Mouse (Mus musculus) hindbrain, embryonic 16.5 days (tissue): Measurements from ENCODE around the gene Rpl13. TPM values are rescaled to one million over a fixed set of nuclear protein-coding genes. Genes with fewer than 3 reads are reported as not detected.

Experiments used
- microRNA-seq: library from miRNA; unstranded; fragments of <30 nt; microRNA quantifications from one replicate; pipeline ENCODE4, GENCODE M21; 2017
- polyA plus RNA-seq: library from polyadenylated mRNA; unstranded; fragments of >200 nt; fragmentation: Nextera tagmentation; extraction: Ambion mirVana; gene quantifications from 2 replicates; pipeline ENCODE4 v1.2.1, GENCODE M21; 2015

Rpl13 gene
- polyA plus RNA-seq, 1 experiment from 2014 or later = 588 TPM

Small RNA genes lying within 50 kb of the gene (microRNA-seq; reads per million reads assigned to microRNA genes)
- gene Mir7079 (not detected), gene Mir7080 (not detected)

Other genes starting within 250 kb of the Rpl13 start
- gene Ankrd11, start 60.1 kb upstream of the Rpl13 start, polyA plus RNA-seq = 22.9 and 23.5 TPM in 2 replicates
- gene Spg7, start 39.4 kb upstream of the Rpl13 start, polyA plus RNA-seq = 44.6 and 46.5 TPM in 2 replicates
- gene Cpne7, start 15.0 kb downstream of the Rpl13 start, polyA plus RNA-seq = 5.9 and 8.6 TPM in 2 replicates
- gene Sult5a1, start 56.0 kb downstream of the Rpl13 start, polyA plus RNA-seq = 1.8 and 2.5 TPM in 2 replicates
- 0.68 and 0.72 TPM in 2 replicates for gene Dpep1, start 83.9 kb downstream of the Rpl13 start, polyA plus RNA-seq
- gene Chmp1a, start 110.4 kb downstream of the Rpl13 start, polyA plus RNA-seq = 221 and 224 TPM in 2 replicates
- 7.0 and 7.1 TPM in 2 replicates for gene Spata33, start 110.5 kb downstream of the Rpl13 start, polyA plus RNA-seq
- gene Cdk10, start 122.5 kb downstream of the Rpl13 start, polyA plus RNA-seq = 47.2 and 53.3 TPM in 2 replicates
- 13.0 and 13.8 TPM in 2 replicates for gene Spata2l, start 133.9 kb downstream of the Rpl13 start, polyA plus RNA-seq
- 22.4 and 25.2 TPM in 2 replicates for gene Zfp276, start 151.8 kb downstream of the Rpl13 start, polyA plus RNA-seq
- 61.4 and 63.2 TPM in 2 replicates for gene Vps9d1, start 152.0 kb downstream of the Rpl13 start, polyA plus RNA-seq
- gene Fanca, start 216.2 kb downstream of the Rpl13 start, polyA plus RNA-seq = 5.7 and 7.8 TPM in 2 replicates
- 27.3 and 38.5 TPM in 2 replicates for gene Spire2, start 230.4 kb downstream of the Rpl13 start, polyA plus RNA-seq